In the genomic region with DNA sequence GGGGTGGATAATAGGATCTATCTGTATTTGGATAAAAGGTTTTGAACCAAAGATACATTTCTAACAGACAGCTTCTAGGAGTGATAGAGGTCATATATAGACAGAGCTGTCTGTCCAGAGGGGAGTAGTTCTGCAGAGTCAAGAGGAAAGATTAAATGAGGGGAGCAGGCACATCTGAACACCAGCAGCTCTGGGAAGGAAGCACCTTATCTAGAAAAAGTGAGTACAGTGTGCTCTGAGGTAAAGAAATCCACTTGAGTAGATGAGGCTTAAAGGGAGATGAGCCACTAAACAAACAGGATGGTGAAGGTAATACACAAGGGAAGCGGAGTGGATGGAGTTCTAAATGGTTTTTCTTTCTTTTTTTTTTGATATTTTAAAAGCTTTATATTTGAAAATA, we compare ENCODE assay signal across 31 mouse cellular contexts. TPM values are rescaled to one million over a fixed set of nuclear protein-coding genes. Genes with fewer than 3 reads are reported as not detected.
"Had no signal": no experiment of that assay in that cellular context is flagged by ENCODE, and none has a peak within 500 bp of the region (broad histone marks: within the 10 kb centered on the region; RNA-seq: fewer than 3 reads in every experiment).

No protein-coding gene starts in this region.

- H3K4me2 ChIP-seq: limb, embryonic 12.5 days; limb, embryonic 15.5 days; midbrain, embryonic 13.5 days; neural tube, embryonic 13.5 days; stomach, embryonic 15.5 days had no signal

- H3K27me3 ChIP-seq: limb, embryonic 12.5 days; limb, embryonic 15.5 days; midbrain, embryonic 13.5 days; neural tube, embryonic 13.5 days; stomach, embryonic 15.5 days had no signal

- ATAC-seq: intestine, postnatal 0 days; midbrain, embryonic 13.5 days; midbrain, embryonic 16.5 days had no signal

- H3K36me3 ChIP-seq: stomach, embryonic 15.5 days had no signal

- H3K4me3 ChIP-seq: left cerebral cortex, adult 2 months; limb, embryonic 12.5 days; limb, embryonic 15.5 days; midbrain, embryonic 10.5 days; midbrain, embryonic 13.5 days; myocyte; neural tube, embryonic 13.5 days; stomach, embryonic 15.5 days had no signal

- H3K9me3 ChIP-seq: limb, embryonic 12.5 days; limb, embryonic 15.5 days; midbrain, embryonic 10.5 days; midbrain, embryonic 13.5 days; neural tube, embryonic 13.5 days; stomach, embryonic 15.5 days had no signal

- H3K9ac ChIP-seq: limb, embryonic 12.5 days; limb, embryonic 15.5 days; midbrain, embryonic 13.5 days; neural tube, embryonic 13.5 days; stomach, embryonic 15.5 days had no signal

- H3K27ac ChIP-seq: kidney, postnatal 0 days; left cerebral cortex, adult 2 months; limb, embryonic 12.5 days; limb, embryonic 15.5 days; macrophage; midbrain, embryonic 10.5 days; midbrain, embryonic 13.5 days; neural tube, embryonic 13.5 days; stomach, embryonic 15.5 days had no signal

- DNase-seq: kidney, adult 2 months; kidney, postnatal 25 days; layer of hippocampus, postnatal 36 days; left cerebral cortex, postnatal 4 days; lung, adult 2 months; retina, postnatal 1 day; right cerebral cortex, postnatal 25 days; spleen, adult 18-20 months; thymus, postnatal 25 days had no signal

RNA-seq across cellular contexts. Expression of a gene that starts 20.5 kb away (rescaled TPM):
- total RNA-seq: layer of hippocampus, adult 8-10 months; layer of hippocampus, postnatal 36 days; left cerebral cortex, adult 2 months had no signal
- polyA plus RNA-seq: midbrain, embryonic 10.5 days; midbrain, embryonic 13.5 days; myocyte had no signal

RNA-seq across cellular contexts. Expression of a gene that starts 53.3 kb away (rescaled TPM):
- total RNA-seq: layer of hippocampus, adult 8-10 months; layer of hippocampus, postnatal 10 days; layer of hippocampus, postnatal 36 days; left cerebral cortex, adult 2 months; left cerebral cortex, postnatal 10 days; left cerebral cortex, postnatal 4 days; megakaryocyte, adult 5-6 weeks; monocyte, adult 5-6 weeks; neutrophil, adult 5-6 weeks had no signal
- polyA plus RNA-seq: intestine, embryonic 14.5 days; intestine, postnatal 0 days; kidney, embryonic 14.5 days; kidney, postnatal 0 days; limb, embryonic 12.5 days; limb, embryonic 15.5 days; lung, adult 2 months; lung, embryonic 16.5 days; macrophage; midbrain, embryonic 10.5 days; midbrain, embryonic 13.5 days; midbrain, embryonic 16.5 days; myocyte; neural tube, embryonic 13.5 days; stomach, embryonic 15.5 days; thymus, postnatal 0 days had no signal
